Mouse (Mus musculus) stomach, embryonic 15.5 days (tissue): ENCODE measurements around the gene Pfn1. TPM values are rescaled to one million over a fixed set of nuclear protein-coding genes. Genes with fewer than 3 reads are reported as not detected.

Experiments used
- ATAC-seq: fragments of 200-750 bp; cut with Nextera tagmentation; 2 replicates; pipeline ENCODE4 v1.8.0; 2017; ENCODE audit warnings: low read depth, moderate number of reproducible peaks, moderate TSS enrichment; ENCODE audit not compliant: insufficient read depth, low FRiP score
- H3K27ac ChIP-seq: fragments of 300-500 bp; sonication (generic); 2 replicates; pipeline ENCODE4 v1.5.1; 2015; ENCODE audit warnings: mild to moderate bottlenecking, inconsistent platforms
- H3K27me3 ChIP-seq: fragments of 300-500 bp; sonication (generic); replicated peaks from 2 replicates; pipeline ENCODE4 v1.6.1; 2015; ENCODE audit warnings: inconsistent platforms
- H3K36me3 ChIP-seq: fragments of 300-500 bp; sonication (generic); 2 replicates; pipeline ENCODE4 v1.6.1; 2015; ENCODE audit warnings: inconsistent platforms
- H3K4me1 ChIP-seq: fragments of 300-500 bp; sonication (generic); 2 replicates; pipeline ENCODE4 v1.6.1; 2015; ENCODE audit warnings: inconsistent platforms
- H3K4me2 ChIP-seq: fragments of 300-500 bp; sonication (generic); 2 replicates; pipeline ENCODE4 v1.6.1; 2015; ENCODE audit warnings: mild to moderate bottlenecking, inconsistent platforms
- H3K4me3 ChIP-seq: fragments of 300-500 bp; sonication (generic); replicated peaks from 2 replicates; pipeline ENCODE4 v1.5.1; 2015; ENCODE audit warnings: inconsistent platforms
- H3K9ac ChIP-seq: fragments of 300-500 bp; sonication (generic); 2 replicates; pipeline ENCODE4 v1.6.1; 2015; ENCODE audit warnings: inconsistent platforms
- H3K9me3 ChIP-seq: fragments of 300-500 bp; sonication (generic); 2 replicates; pipeline ENCODE4 v1.6.1; 2016; ENCODE audit warnings: inconsistent platforms
- WGBS: fragments of 180-500 bp; shearing (Covaris S2); methylation state at CpG from one replicate; pipeline ENCODE4 v1.1.7; 2015; 5-methylcytosine and 5-hydroxymethylcytosine counted together
- polyA plus RNA-seq: library from polyadenylated mRNA; unstranded; fragments of >200 nt; fragmentation: Nextera tagmentation; extraction: Ambion mirVana; gene quantifications from 2 replicates; pipeline ENCODE4 v1.2.1, GENCODE M21; 2015

Gene Pfn1
- polyA plus RNA-seq, 1 experiment from 2014 or later, result 1,701 TPM

DNA sequence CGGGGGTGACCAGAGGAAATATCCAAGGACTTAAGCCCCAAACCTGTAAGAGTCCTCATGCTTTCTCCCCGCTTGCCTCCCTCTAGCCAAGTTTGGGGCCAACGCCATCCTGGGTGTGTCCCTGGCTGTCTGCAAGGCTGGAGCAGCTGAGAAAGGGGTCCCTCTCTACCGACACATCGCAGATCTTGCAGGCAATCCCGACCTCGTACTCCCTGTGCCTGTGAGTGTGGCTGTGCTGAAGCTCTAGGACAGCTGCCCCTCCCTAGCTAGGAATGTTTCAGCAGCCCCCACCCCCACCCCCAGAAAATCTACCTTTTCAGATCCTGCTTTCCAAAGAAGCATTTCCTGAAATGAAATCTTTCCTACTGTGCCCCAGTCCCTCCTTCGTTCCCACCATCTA, 4.5 kb upstream of the Pfn1 start:
- ATAC-seq, result no peak
- no peak overlapping the region for H3K4me3 ChIP-seq
- no peaks in the 10 kb centered on the region for H3K27me3 ChIP-seq
- no peak overlapping the region for H3K4me2 ChIP-seq
- H3K4me1 ChIP-seq, result peaks cover 27% of the 10 kb centered on the region
- no peaks in the 10 kb centered on the region for H3K9me3 ChIP-seq
- WGBS, result 62% methylated on average over 8 of the region's 8 CpGs
- H3K27ac ChIP-seq, result no peak overlapping the region
- H3K36me3 ChIP-seq, result peaks cover 19% of the 10 kb centered on the region
- no peak overlapping the region for H3K9ac ChIP-seq

DNA sequence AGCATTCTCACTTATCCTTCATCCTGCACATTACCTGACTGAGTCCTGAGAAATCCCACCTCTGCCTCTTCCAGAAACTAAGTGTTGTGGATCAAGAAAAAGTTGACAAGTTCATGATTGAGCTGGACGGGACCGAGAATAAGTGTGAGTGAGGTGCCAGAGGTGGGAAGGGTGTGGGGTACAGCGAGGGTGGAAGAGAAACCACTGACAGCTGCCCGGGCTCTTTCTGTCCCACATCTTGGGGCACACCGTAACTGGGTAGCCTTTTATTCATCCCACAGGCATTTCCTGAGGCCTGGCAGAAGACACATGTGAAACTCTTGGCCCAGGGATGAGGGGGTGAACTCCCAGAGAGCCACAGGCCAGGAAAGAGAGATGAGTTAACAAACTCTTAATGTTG, 4.1 kb upstream of the Pfn1 start:
- WGBS, result 82% methylated on average over 5 of the region's 5 CpGs
- no peak for ATAC-seq
- no peaks in the 10 kb centered on the region for H3K9me3 ChIP-seq

DNA sequence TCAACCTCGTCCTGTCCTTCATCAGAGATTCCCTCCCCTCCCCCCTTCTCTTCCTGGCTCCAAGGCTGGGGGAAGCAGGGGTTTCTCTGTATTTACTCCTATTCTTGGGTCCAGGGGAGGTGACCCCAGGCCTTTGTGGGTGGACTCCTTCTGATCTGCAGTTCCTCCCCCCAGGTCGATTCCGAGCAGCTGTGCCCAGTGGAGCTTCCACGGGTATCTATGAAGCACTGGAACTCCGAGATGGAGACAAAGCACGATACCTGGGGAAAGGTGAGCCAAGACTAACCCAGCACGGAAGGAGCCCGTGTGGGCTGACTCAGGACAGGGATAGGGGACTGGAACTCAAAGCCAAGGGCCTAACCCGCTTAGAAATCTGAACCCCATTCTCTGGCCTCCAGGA, 3.5 kb upstream of the Pfn1 start:
- Histone ChIP-seq H3K9me3 (no peaks in the 10 kb centered on the region), H3K9ac (no peak overlapping the region), H3K4me1 (peaks cover 27% of the 10 kb centered on the region), H3K27ac (no peak overlapping the region), H3K4me3 (no peak overlapping the region), H3K4me2 (no peak overlapping the region), H3K27me3 (no peaks in the 10 kb centered on the region), H3K36me3 (peaks cover 11% of the 10 kb centered on the region)
- WGBS, result 61% methylated on average over 9 of the region's 9 CpGs
- ATAC-seq, result no peak

More for the DNA sequence above, 4.1 kb upstream of the Pfn1 start:
- H3K27ac ChIP-seq, result no peak overlapping the region
- no peak overlapping the region for H3K9ac ChIP-seq
- no peaks in the 10 kb centered on the region for H3K27me3 ChIP-seq
- H3K4me1 ChIP-seq, result peaks cover 27% of the 10 kb centered on the region
- H3K4me2 ChIP-seq, result no peak overlapping the region
- peaks cover 16% of the 10 kb centered on the region for H3K36me3 ChIP-seq
- no peak overlapping the region for H3K4me3 ChIP-seq

DNA sequence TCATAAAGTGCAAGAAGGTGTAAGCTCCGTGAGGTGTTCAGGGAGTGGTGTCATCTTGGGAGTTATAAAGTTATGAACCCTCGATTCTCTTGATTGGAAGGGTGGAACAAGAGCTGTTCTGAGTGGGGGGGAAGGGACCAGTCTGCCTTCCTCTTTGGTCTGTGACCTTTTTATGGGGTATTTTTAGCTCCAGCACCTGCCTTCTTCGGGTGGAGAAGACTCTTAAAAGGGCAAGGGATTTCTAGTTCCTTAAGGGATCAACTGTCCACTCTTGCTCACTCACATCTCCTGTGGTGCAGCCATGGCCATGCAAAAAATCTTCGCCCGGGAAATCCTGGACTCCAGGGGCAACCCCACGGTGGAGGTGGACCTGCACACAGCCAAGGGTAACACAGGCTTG, 3.1 kb upstream of the Pfn1 start:
- Histone ChIP-seq H3K4me3 (no peak overlapping the region), H3K27ac (no peak overlapping the region), H3K27me3 (no peaks in the 10 kb centered on the region), H3K9ac (no peak overlapping the region), H3K36me3 (peaks cover 10% of the 10 kb centered on the region), H3K4me1 (peaks cover 31% of the 10 kb centered on the region), H3K9me3 (no peaks in the 10 kb centered on the region), H3K4me2 (no peak overlapping the region)
- no peak for ATAC-seq
- 40% methylated on average over 6 of the region's 6 CpGs for WGBS

DNA sequence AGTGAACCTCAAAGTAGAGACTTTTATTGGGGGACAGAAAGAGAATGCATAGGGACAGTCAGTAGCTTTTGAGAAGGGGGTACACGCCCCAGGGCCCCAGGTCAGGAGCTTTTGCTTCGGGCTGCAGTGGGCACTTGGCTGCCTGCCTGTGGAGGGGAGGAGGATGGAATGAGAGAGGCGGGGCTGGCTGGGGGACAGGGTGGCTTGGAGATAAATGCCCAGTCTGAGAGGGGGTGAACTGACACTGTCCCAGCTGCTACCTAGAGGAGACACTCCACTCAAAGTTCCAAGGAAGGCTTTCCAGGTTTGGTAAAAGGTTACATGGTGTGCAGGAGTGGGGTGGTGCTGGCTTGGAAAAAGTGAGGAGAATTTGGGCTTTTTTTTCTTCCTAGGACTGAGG, 2.5 kb upstream of the Pfn1 start, which contains the start of gene Eno3:
Eno3 (plus strand) TSS at position 239 of the 400 bp plus-strand sequence.
- Histone ChIP-seq H3K9me3 (no peaks in the 10 kb centered on the region), H3K9ac (peak within 1 kb of the TSS; percentile 47; the same call in 1 of the 2 replicates), H3K36me3 (peaks cover 9% of the 10 kb centered on the region; the same call in 1 of the 2 replicates), H3K4me1 (peaks cover 37% of the 10 kb centered on the region), H3K4me2 (peak within 1 kb of the TSS; percentile 94), H3K4me3 (peak within 1 kb of the TSS; percentile 73), H3K27ac (peak within 1 kb of the TSS; percentile 97), H3K27me3 (no peaks in the 10 kb centered on the region)
- WGBS, result 24% methylated on average over 3 of the region's 3 CpGs
- ATAC-seq, result no peak

DNA sequence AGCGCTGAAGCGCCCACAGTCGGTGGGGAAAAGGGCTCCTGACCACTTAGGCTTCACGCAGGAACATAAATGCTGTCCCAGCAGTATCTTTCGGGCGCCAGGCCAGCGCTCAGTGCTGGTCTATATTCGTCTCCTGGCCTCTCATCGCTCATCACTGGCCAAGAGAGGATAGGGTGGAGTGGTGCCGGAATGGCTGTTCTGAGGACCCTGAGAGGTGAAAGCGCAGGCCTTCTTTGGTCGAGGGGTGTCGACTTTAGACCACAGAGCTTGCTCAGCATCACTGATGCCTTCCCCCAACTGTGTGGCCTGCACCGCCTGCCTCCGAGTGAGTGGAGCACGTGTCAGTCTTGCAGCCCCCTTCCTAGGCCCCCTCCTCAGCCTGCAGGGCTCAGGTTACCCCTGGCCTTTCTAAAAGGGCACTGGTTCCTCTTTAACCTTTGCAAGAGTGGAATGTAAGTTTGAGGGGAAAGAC, 2.0 kb upstream of the Pfn1 start:
- Histone ChIP-seq H3K36me3 (peaks cover 12% of the 10 kb centered on the region; the same call in 1 of the 2 replicates), H3K9ac (peak overlapping the region; percentile 47; the same call in 1 of the 2 replicates), H3K4me2 (peak overlapping the region; percentile 94), H3K4me1 (peaks cover 40% of the 10 kb centered on the region), H3K27me3 (no peaks in the 10 kb centered on the region), H3K9me3 (no peaks in the 10 kb centered on the region), H3K27ac (peak overlapping the region; percentile 97), H3K4me3 (peak overlapping the region; percentile 73)
- no peak for ATAC-seq
- WGBS, result 9% methylated on average over 16 of the region's 16 CpGs

DNA sequence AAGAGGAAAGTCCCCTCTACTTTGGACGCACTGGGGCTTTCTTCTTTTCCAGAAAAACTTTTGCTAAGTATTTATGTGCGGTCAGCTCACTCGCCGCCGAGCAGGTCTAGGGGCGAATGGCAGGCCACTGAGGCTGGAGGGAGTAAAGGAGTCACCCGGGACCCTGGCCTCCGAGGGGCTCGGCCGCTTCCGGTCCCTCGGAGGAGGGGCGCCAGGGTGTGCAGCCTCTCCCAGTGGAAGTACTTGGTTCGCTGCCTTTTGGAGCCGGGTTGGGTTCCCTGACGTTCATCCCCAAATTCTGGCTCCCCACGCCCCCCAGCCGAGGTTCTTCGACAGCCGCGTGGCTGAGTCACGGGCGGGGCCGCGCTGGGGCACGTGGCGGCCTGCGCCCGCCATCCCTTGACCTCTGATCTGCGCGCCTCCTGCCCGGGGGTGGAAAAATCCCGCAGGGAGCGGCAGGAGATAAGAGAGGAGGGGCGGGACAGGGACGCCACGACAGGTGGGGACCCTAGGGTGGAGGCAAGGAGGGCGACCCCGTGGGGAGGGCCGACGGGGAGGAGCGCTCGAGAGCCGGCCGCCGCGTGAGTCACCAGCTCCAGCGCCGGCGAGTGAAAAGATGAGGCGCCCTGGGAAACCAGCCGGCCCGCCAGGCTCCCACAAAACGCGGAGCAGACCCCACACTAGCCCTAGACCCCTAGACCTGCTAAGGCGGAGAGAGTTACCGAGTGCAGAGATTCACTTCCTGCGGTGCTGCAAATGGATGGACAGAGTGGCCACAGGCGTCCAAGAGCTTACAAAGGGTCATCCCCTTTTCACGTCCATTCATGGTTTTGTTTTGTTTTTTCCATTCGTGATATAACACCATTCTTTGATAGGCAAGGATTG, 1.4 kb upstream of the Pfn1 start:
- peak overlapping the region; percentile 97 for H3K27ac ChIP-seq
- H3K27me3 ChIP-seq, result no peaks in the 10 kb centered on the region
- peak; percentile 27 for ATAC-seq
- WGBS, result 1% methylated on average over 61 of the region's 61 CpGs
- peak overlapping the region; percentile 47; the same call in 1 of the 2 replicates for H3K9ac ChIP-seq
- peaks cover 47% of the 10 kb centered on the region for H3K4me1 ChIP-seq
- peaks cover 15% of the 10 kb centered on the region for H3K36me3 ChIP-seq
- H3K4me3 ChIP-seq, result peak overlapping the region; percentile 73
- no peaks in the 10 kb centered on the region for H3K9me3 ChIP-seq
- peak overlapping the region; percentile 94 for H3K4me2 ChIP-seq

DNA sequence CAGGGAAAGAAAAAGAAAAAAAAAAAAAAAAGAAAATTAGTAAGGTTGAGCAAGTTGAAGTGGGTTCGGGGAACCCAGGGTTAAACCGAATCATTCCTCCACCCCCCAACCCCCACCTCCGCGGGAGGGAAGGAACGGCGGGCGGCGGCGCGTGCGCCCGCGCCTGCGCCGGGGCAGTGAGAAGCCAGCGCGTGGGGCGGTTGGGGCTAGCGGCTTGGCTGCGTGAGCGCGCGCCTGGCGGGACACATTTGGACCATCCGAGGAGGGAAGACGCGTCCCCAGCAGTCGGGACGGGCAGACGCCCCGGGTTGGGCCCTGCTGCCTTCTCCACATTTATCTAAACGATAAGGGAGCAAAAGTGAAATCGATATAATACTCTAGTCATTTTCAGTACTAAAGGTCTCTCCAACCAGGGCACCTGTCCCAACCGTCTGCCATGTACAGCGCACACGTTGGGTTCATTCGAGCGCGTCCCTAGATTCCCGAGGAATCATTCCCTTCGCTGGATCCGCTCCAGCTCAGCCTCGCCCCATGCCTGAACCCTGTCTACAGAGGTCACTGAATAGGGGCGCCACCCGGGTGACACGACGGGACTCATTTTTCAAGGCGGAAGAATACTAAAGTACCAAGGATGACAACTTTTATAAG, 603 bp upstream of the Pfn1 start:
- peak overlapping the region; percentile 47; the same call in 1 of the 2 replicates for H3K9ac ChIP-seq
- peak; percentile 44 for ATAC-seq
- peak overlapping the region; percentile 73 for H3K4me3 ChIP-seq
- peak overlapping the region; percentile 94 for H3K4me2 ChIP-seq
- no peaks in the 10 kb centered on the region for H3K27me3 ChIP-seq
- H3K4me1 ChIP-seq, result peaks cover 53% of the 10 kb centered on the region
- peak overlapping the region; percentile 97 for H3K27ac ChIP-seq
- under 1% methylated on average over 48 of the region's 48 CpGs for WGBS
- peaks cover 20% of the 10 kb centered on the region for H3K36me3 ChIP-seq
- no peaks in the 10 kb centered on the region for H3K9me3 ChIP-seq

DNA sequence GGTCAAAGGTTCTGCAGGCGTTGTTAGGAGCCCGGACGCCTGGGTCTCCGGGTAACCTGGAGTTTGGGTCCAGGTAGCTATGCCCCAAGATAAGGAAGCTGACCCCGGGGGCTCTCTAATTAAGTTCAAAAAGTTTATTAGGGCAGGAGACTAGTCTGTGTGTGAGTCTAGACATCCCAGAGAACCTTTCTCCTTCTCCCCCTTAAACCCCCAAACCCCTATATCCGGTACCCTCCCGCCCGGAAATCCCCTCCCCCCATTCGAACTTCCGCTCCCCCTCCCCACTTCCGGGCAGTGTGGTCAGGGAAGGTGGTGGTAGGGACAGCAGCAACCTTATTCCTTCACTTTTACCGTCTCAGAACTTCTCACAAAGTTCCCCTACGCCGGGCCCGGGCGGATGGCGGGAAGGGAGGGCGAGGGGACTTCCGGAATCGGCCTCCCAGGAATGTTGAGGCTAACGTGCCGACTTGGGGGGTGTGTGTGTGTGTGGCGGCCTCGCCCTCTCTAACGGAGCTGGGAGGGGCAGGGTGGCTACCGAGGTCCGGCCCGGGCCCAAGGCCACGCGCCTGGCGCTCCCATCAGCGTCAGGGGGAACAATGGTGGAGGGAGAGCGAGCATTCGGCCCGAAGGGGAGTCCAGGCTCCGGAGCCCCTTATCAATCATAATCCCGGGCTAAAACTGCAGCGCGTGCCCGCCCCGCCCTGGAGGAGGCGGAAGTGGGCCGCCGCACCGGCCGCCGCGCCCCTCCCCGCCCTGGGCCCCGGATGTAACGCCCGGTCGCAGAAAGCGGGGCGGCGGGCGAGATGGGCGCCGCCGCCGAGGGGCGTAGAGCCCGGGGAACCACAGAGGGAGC, 873 bp downstream of the Pfn1 start:
- H3K4me3 ChIP-seq, result peak overlapping the region; percentile 73
- no peaks in the 10 kb centered on the region for H3K9me3 ChIP-seq
- peak overlapping the region; percentile 89 for H3K9ac ChIP-seq
- peaks cover 62% of the 10 kb centered on the region for H3K4me1 ChIP-seq
- under 1% methylated on average over 58 of the region's 63 CpGs for WGBS
- ATAC-seq, result peak; percentile 45; the same call in 1 of the 2 replicates
- H3K4me2 ChIP-seq, result peak overlapping the region; percentile 94
- H3K27me3 ChIP-seq, result no peaks in the 10 kb centered on the region
- peak overlapping the region; percentile 97 for H3K27ac ChIP-seq
- peaks cover 35% of the 10 kb centered on the region for H3K36me3 ChIP-seq

DNA sequence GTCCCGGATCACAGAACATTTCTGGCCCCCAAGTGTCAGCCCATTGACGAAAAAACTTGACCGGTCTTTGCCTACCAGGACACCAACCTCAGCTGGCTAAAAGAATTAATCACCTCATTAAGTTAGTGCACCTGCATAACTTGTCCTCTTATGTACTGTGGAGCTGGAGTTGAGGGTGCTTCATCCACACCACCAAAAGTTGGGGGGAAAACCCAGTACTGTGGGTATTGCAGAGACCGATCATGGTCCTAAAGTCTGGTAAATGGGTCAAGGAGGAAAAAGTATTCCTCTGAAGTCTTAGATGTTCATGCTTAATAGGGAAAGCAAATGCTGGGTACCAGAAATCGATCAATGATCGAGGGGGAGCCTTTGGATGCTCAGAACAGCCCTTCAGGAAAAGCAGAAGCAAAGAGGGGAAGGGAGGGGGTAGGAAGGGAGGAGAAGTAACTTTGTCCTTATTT, 1.5 kb downstream of the Pfn1 start:
- Histone ChIP-seq H3K36me3 (peaks cover 36% of the 10 kb centered on the region), H3K9ac (peak overlapping the region; percentile 89), H3K9me3 (no peaks in the 10 kb centered on the region), H3K27me3 (no peaks in the 10 kb centered on the region), H3K27ac (peak overlapping the region; percentile 97), H3K4me3 (peak overlapping the region; percentile 73), H3K4me2 (peak overlapping the region; percentile 94), H3K4me1 (peaks cover 61% of the 10 kb centered on the region)
- 34% methylated on average over 6 of the region's 6 CpGs for WGBS
- no peak for ATAC-seq
